Mouse (Mus musculus): ENCODE data around the gene Megf8. TPM values are rescaled to one million over a fixed set of nuclear protein-coding genes. Genes with fewer than 3 reads are reported as not detected.
A peak's percentile ranks its signal among the peaks of the same experiment; 100 is the strongest.

Megf8 gene
- polyA plus RNA-seq, 1 experiment from 2014 or later, result 5.6 TPM

DNA sequence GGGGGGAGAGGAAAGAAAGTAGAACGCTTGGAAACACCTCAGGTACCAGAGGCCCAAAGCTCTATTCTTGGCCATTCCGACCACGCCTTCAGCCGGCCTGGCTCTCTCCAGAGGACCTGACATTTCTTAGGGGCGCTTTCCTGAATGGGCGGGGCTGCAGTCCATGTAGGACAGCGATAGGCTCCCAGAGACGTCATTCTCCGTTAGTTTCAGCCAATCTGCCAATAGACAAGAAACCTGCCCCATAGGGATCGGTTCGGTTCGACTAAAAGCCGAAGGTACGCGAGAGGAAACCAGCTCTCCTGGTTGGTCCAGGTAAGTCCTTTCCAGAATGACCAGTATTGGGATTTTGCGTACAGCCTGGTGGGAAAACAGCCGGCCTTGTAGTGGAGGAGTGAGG lies 59.6 kb downstream of the Megf8 start:
- no peaks in the 10 kb centered on the region for H3K27me3 ChIP-seq (replicated peaks; ENCODE audit: insufficient read depth, low read length)
- H3K9ac ChIP-seq (replicated peaks; ENCODE audit: low read depth), result no peak overlapping the region
- 6% methylated on average over 17 of the region's 17 CpGs for WGBS
- no peaks in the 10 kb centered on the region for H3K9me3 ChIP-seq (ENCODE audit: low read length)
- DNase-seq (ENCODE audit: low spot score) (peak; percentile 90), ATAC-seq (peak; percentile 79)
- H3K27ac ChIP-seq (ENCODE audit: low read length), result peak overlapping the region; percentile 54; the same call in 1 of the 2 replicates
- no peak for TF ChIP-seq CTCF (IDR thresholded peaks at IDR 0.05)
- no peak for TF ChIP-seq EP300 (IDR thresholded peaks at IDR 0.05)
- peaks cover 3% of the 10 kb centered on the region; the same call in 1 of the 2 replicates for H3K4me1 ChIP-seq (ENCODE audit: insufficient read depth, low read depth, low read length)
- H3K4me3 ChIP-seq (ENCODE audit: low read depth, low read length), result peak overlapping the region; percentile 16; the same call in 1 of the 2 replicates
- 0 out of 2 replicates have a peak, but pooled peaks cover 6% of the 10 kb centered on the region for H3K36me3 ChIP-seq (ENCODE audit: insufficient read depth, low read length)
- H3K4me2 ChIP-seq (replicated peaks; ENCODE audit: low read depth, low read length), result peak overlapping the region; percentile 48

DNA sequence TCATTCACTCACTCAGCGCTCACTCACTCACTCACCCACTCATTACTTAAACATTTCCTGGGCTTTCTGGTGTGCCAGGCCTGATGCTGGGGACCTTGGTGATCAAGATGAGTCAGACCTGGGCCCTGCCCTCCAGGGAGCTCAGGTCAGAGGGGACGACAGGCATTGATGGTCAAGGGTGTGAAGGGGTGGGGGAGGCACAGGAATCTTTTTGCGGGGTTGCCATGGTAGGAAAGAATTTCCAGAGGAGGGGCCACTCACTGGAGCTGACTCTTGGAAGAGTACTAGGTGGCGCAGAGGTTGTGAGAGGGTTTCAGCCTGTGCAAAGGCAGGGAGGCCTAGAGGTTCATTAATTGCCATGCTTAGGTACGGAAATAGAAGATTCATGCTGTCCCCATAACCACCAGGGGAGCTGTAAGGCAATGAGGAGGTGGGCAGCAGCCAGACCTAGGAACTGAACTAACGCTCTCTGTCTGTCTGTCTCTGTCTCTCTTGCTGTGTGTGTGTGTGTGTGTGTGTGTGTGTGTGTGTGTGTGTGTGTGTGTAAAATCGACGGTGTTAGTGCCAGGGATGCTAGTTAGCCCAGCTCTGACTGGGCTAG lies 60.2 kb downstream of the Megf8 start:
- Histone ChIP-seq H3K9ac (replicated peaks; ENCODE audit: low read depth) (no peak overlapping the region), H3K4me1 (ENCODE audit: insufficient read depth, low read depth, low read length) (peaks cover 3% of the 10 kb centered on the region; the same call in 1 of the 2 replicates), H3K27ac (ENCODE audit: low read length) (peak overlapping the region; percentile 54; the same call in 1 of the 2 replicates), H3K4me2 (replicated peaks; ENCODE audit: low read depth, low read length) (peak overlapping the region; percentile 48), H3K9me3 (ENCODE audit: low read length) (no peaks in the 10 kb centered on the region), H3K36me3 (ENCODE audit: insufficient read depth, low read length) (0 out of 2 replicates have a peak, but pooled peaks cover 6% of the 10 kb centered on the region), H3K27me3 (replicated peaks; ENCODE audit: insufficient read depth, low read length) (no peaks in the 10 kb centered on the region), H3K4me3 (ENCODE audit: low read depth, low read length) (0 out of 2 replicates have a peak overlapping the region, but pooled peaks have one; percentile 16)
- TF ChIP-seq CTCF (IDR thresholded peaks at IDR 0.05) (peak; percentile 56), EP300 (IDR thresholded peaks at IDR 0.05) (no peak)
- 34% methylated on average over 8 of the region's 8 CpGs for WGBS
- peak; percentile 25 for ATAC-seq
- peak; percentile 66 for DNase-seq (ENCODE audit: low spot score)

- no peak for DNase-seq (ENCODE audit: low spot score)
- 0 out of 2 replicates have a peak, but pooled peaks cover 6% of the 10 kb centered on the region for H3K36me3 ChIP-seq (ENCODE audit: insufficient read depth, low read length)
- no peak overlapping the region for H3K9ac ChIP-seq (replicated peaks; ENCODE audit: low read depth)
- no peak overlapping the region for H3K27ac ChIP-seq (ENCODE audit: low read length)
- H3K4me1 ChIP-seq (ENCODE audit: insufficient read depth, low read depth, low read length), result peaks cover 3% of the 10 kb centered on the region; the same call in 1 of the 2 replicates
- no peak for ATAC-seq
- WGBS, result 76% methylated on average over 13 of the region's 13 CpGs
- TF ChIP-seq CTCF (IDR thresholded peaks at IDR 0.05), result no peak
- no peaks in the 10 kb centered on the region for H3K9me3 ChIP-seq (ENCODE audit: low read length)
- no peak overlapping the region for H3K4me2 ChIP-seq (replicated peaks; ENCODE audit: low read depth, low read length)
- H3K4me3 ChIP-seq (ENCODE audit: low read depth, low read length), result no peak overlapping the region
- no peaks in the 10 kb centered on the region for H3K27me3 ChIP-seq (replicated peaks; ENCODE audit: insufficient read depth, low read length)
Observed at GRCm38 (mm10) chr7:25378181-25379100, 61.5 kb downstream of the Megf8 start.

- peak overlapping the region; percentile 61 for H3K4me2 ChIP-seq (replicated peaks; ENCODE audit: low read depth, low read length)
- no peaks in the 10 kb centered on the region for H3K9me3 ChIP-seq (ENCODE audit: low read length)
- H3K27me3 ChIP-seq (replicated peaks; ENCODE audit: insufficient read depth, low read length), result no peaks in the 10 kb centered on the region
- H3K36me3 ChIP-seq (ENCODE audit: insufficient read depth, low read length), result peaks cover 9% of the 10 kb centered on the region; the same call in 1 of the 2 replicates
- ATAC-seq (peak; percentile 55), DNase-seq (ENCODE audit: low spot score) (peak; percentile 88)
- H3K27ac ChIP-seq (ENCODE audit: low read length), result peak overlapping the region; percentile 58; the same call in 1 of the 2 replicates
- TF ChIP-seq CTCF (IDR thresholded peaks at IDR 0.05), result peak; percentile 70
- TF ChIP-seq EP300 (IDR thresholded peaks at IDR 0.05), result no peak
- peak overlapping the region; percentile 16; the same call in 1 of the 2 replicates for H3K9ac ChIP-seq (replicated peaks; ENCODE audit: low read depth)
- peak overlapping the region; percentile 20; the same call in 1 of the 2 replicates for H3K4me3 ChIP-seq (ENCODE audit: low read depth, low read length)
- H3K4me1 ChIP-seq (ENCODE audit: insufficient read depth, low read depth, low read length), result peaks cover 3% of the 10 kb centered on the region; the same call in 1 of the 2 replicates
- 4% methylated on average over 35 of the region's 42 CpGs for WGBS
Observed at GRCm38 (mm10) chr7:25379551-25380351, 62.8 kb downstream of the Megf8 start.

- H3K27me3 ChIP-seq (replicated peaks; ENCODE audit: insufficient read depth, low read length), result no peaks in the 10 kb centered on the region
- H3K9ac ChIP-seq (replicated peaks; ENCODE audit: low read depth), result peak overlapping the region; percentile 16; the same call in 1 of the 2 replicates
- H3K27ac ChIP-seq (ENCODE audit: low read length), result no peak overlapping the region
- peaks cover 12% of the 10 kb centered on the region; the same call in 1 of the 2 replicates for H3K36me3 ChIP-seq (ENCODE audit: insufficient read depth, low read length)
- H3K4me2 ChIP-seq (replicated peaks; ENCODE audit: low read depth, low read length), result peak overlapping the region; percentile 61
- ATAC-seq (no peak), DNase-seq (ENCODE audit: low spot score) (no peak)
- H3K4me3 ChIP-seq (ENCODE audit: low read depth, low read length), result no peak overlapping the region
- WGBS, result 51% methylated on average over 18 of the region's 18 CpGs
- no peak for TF ChIP-seq CTCF (IDR thresholded peaks at IDR 0.05)
- TF ChIP-seq EP300 (IDR thresholded peaks at IDR 0.05), result no peak
- H3K9me3 ChIP-seq (ENCODE audit: low read length), result no peaks in the 10 kb centered on the region
- H3K4me1 ChIP-seq (ENCODE audit: insufficient read depth, low read depth, low read length), result peaks cover 8% of the 10 kb centered on the region
Observed at GRCm38 (mm10) chr7:25380392-25381283, 63.7 kb downstream of the Megf8 start.

All from lung, postnatal 0 days (tissue).